Mouse (Mus musculus): ENCODE results near the gene Gm28102. TPM values are rescaled to one million over a fixed set of nuclear protein-coding genes. Genes with fewer than 3 reads are reported as not detected.
"Not testable (repeated sequence)": the region's sequence is repeated elsewhere in the genome, so short reads cannot be mapped to it uniquely, and the experiment has no call there.

Gene Gm28102
- not detected in 2 replicates for polyA plus RNA-seq (2015; fragmentation: Nextera tagmentation; extraction: Ambion mirVana)

GRCm38 (mm10) chrY:88053015-88053414, at the start of gene Gm28102:
Gene Gm28102 (plus strand): TSS chrY:88053315.
- H3K4me3 ChIP-seq; H3K9ac ChIP-seq; H3K36me3 ChIP-seq; H3K27me3 ChIP-seq; H3K4me2 ChIP-seq; H3K4me1 ChIP-seq; H3K27ac ChIP-seq; H3K9me3 ChIP-seq; ATAC-seq (ENCODE audit: borderline replicate concordance, extremely low read depth, low FRiP score, low TSS enrichment): not testable (repeated sequence)
- 71% methylated on average over 2 of the region's 7 CpGs for WGBS
